In the genomic region with DNA sequence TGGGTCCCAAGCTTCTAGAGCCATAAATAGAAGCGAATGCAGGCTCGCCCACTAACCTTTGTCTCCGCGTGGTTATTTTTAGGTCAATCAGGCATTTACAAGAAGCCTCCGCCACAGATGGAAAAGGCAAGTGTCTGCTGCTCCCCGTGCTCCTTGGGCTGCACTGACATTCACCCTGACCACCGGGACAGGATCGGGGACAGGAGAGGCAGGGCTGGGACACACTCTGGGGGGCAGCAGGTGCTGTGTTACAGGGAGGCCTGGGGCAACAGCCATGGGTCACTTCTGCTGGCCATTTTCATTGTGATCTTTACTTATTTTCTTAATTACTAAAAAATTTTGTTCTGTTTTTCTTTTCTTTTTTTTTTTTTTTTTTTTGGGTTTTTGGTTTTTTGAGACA, we compare ENCODE assay signal across 20 mouse cellular contexts. TPM values are rescaled to one million over a fixed set of nuclear protein-coding genes. Genes with fewer than 3 reads are reported as not detected.
A peak's percentile ranks its signal among the peaks of the same experiment; 100 is the strongest.
DNase-seq lines count a peak whose midpoint lies in the region; ATAC-seq and TF ChIP-seq lines count a peak whose summit lies in the region.
"Had no signal": no experiment of that assay in that cellular context is flagged by ENCODE, and none has a peak within 500 bp of the region (broad histone marks: within the 10 kb centered on the region; RNA-seq: fewer than 3 reads in every experiment).

No protein-coding gene starts in this region.

- H3K4me2 ChIP-seq in embryonic facial prominence, embryonic 14.5 days (ENCODE audit: low read depth, low read length), result no peak overlapping the region
- H3K4me2 ChIP-seq in kidney, embryonic 15.5 days, result no peak overlapping the region
- H3K4me2 ChIP-seq: forebrain, embryonic 15.5 days; hindbrain, embryonic 14.5 days; intestine, embryonic 15.5 days had no signal

- no peaks in the 10 kb centered on the region for H3K4me1 ChIP-seq in embryonic facial prominence, embryonic 14.5 days (ENCODE audit: control insufficient read depth, insufficient read depth, low read length)
- H3K4me1 ChIP-seq in embryonic facial prominence, embryonic 10.5 days, result no peaks in the 10 kb centered on the region
- H3K4me1 ChIP-seq in heart, embryonic 10.5 days, result peaks cover 34% of the 10 kb centered on the region
- H3K4me1 ChIP-seq in kidney, embryonic 15.5 days, result no peaks in the 10 kb centered on the region
- H3K4me1 ChIP-seq: forebrain, embryonic 15.5 days; intestine, embryonic 15.5 days had no signal

- H3K27me3 ChIP-seq in embryonic facial prominence, embryonic 14.5 days (replicated peaks; ENCODE audit: control insufficient read depth, insufficient read depth, low read length), result no peaks in the 10 kb centered on the region
- no peaks in the 10 kb centered on the region for H3K27me3 ChIP-seq in embryonic facial prominence, embryonic 10.5 days (replicated peaks; ENCODE audit: low read depth, poor library complexity, severe bottlenecking)
- H3K27me3 ChIP-seq in heart, embryonic 10.5 days (ENCODE audit: insufficient read depth, poor library complexity, severe bottlenecking), result no peaks in the 10 kb centered on the region
- no peaks in the 10 kb centered on the region for H3K27me3 ChIP-seq in kidney, embryonic 15.5 days
- H3K27me3 ChIP-seq: forebrain, embryonic 15.5 days; intestine, embryonic 15.5 days had no signal

- H3K36me3 ChIP-seq in embryonic facial prominence, embryonic 14.5 days (ENCODE audit: control insufficient read depth, insufficient read depth, low read length), result peaks cover 81% of the 10 kb centered on the region
- H3K36me3 ChIP-seq in embryonic facial prominence, embryonic 10.5 days (replicated peaks), result peaks cover 89% of the 10 kb centered on the region
- peaks cover 85% of the 10 kb centered on the region for H3K36me3 ChIP-seq in heart, embryonic 10.5 days
- H3K36me3 ChIP-seq in kidney, embryonic 15.5 days, result peaks cover 89% of the 10 kb centered on the region

- H3K27ac ChIP-seq in embryonic facial prominence, embryonic 14.5 days (replicated peaks; ENCODE audit: low read depth, low read length), result no peak overlapping the region
- H3K27ac ChIP-seq in embryonic facial prominence, embryonic 10.5 days (replicated peaks), result no peak overlapping the region
- H3K27ac ChIP-seq in heart, embryonic 10.5 days, result peak overlapping the region; percentile 85
- 0 out of 2 replicates have a peak overlapping the region, but pooled peaks have one; percentile 10 for H3K27ac ChIP-seq in layer of hippocampus, adult 2 months
- no peak overlapping the region for H3K27ac ChIP-seq in kidney, embryonic 15.5 days
- H3K27ac ChIP-seq: forebrain, embryonic 15.5 days; hindbrain, embryonic 14.5 days had no signal

- ATAC-seq in embryonic facial prominence, embryonic 14.5 days (ENCODE audit: low read depth), result no peak
- ATAC-seq in kidney, embryonic 15.5 days (replicated peaks; ENCODE audit: low FRiP score), result no peak
- ATAC-seq: CD4-positive, CD25-positive, alpha-beta regulatory T cell, adult 4 months; forebrain, embryonic 15.5 days; intestine, embryonic 15.5 days had no signal

- H3K9ac ChIP-seq in embryonic facial prominence, embryonic 14.5 days (ENCODE audit: low read depth, low read length), result no peak overlapping the region
- H3K9ac ChIP-seq in kidney, embryonic 15.5 days, result no peak overlapping the region
- H3K9ac ChIP-seq: forebrain, embryonic 15.5 days; hindbrain, embryonic 14.5 days; intestine, embryonic 15.5 days had no signal

- TF ChIP-seq CTCF in layer of hippocampus, adult 2 months (conservative IDR thresholded peaks at IDR 0.05), result no peak

- DNase-seq in embryonic facial prominence, embryonic 14.5 days (ENCODE audit: low spot score), result peak; percentile 26
- no peak for DNase-seq in embryonic facial prominence, embryonic 10.5 days (ENCODE audit: low spot score)
- no peak for DNase-seq in heart, embryonic 10.5 days (ENCODE audit: low spot score)
- DNase-seq in heart, postnatal 14 days, result no peak
- DNase-seq in layer of hippocampus, adult 2 months (ENCODE audit: low spot score in 2 of 2), result no peak
- no peak for DNase-seq in layer of hippocampus, postnatal 25 days (ENCODE audit: extremely low spot score in 1 of 2, low spot score in 1 of 2)
- DNase-seq in lung, postnatal 10 days, result no peak
- DNase-seq: adrenal gland, adult 8-10 months; adrenal gland, postnatal 36 days; B cell, adult 2 months; cerebellum, adult 2 months; cerebellum, postnatal 10 days; gastrocnemius, postnatal 10 days; kidney, adult 2 months had no signal

- H3K4me3 ChIP-seq in embryonic facial prominence, embryonic 14.5 days (ENCODE audit: low read depth, low read length), result no peak overlapping the region
- H3K4me3 ChIP-seq in embryonic facial prominence, embryonic 10.5 days, result no peak overlapping the region
- H3K4me3 ChIP-seq in heart, embryonic 10.5 days, result peak overlapping the region; percentile 18; the same call in 1 of the 2 replicates
- H3K4me3 ChIP-seq in layer of hippocampus, adult 2 months, result no peak overlapping the region
- no peak overlapping the region for H3K4me3 ChIP-seq in kidney, embryonic 15.5 days (replicated peaks)
- H3K4me3 ChIP-seq: forebrain, embryonic 15.5 days; intestine, embryonic 15.5 days had no signal

- intact Hi-C loops in heart, postnatal 14 days (cut with DNase I), result no loop called here

- WGBS in embryonic facial prominence, embryonic 14.5 days, result 79% methylated on average over 8 of the region's 8 CpGs
- WGBS in embryonic facial prominence, embryonic 10.5 days, result 89% methylated on average over 8 of the region's 8 CpGs
- WGBS in heart, embryonic 10.5 days, result 42% methylated on average over 8 of the region's 8 CpGs
- WGBS in kidney, embryonic 15.5 days, result 87% methylated on average over 8 of the region's 8 CpGs

- H3K9me3 ChIP-seq in embryonic facial prominence, embryonic 14.5 days (ENCODE audit: control insufficient read depth, low read length), result no peaks in the 10 kb centered on the region
- no peaks in the 10 kb centered on the region for H3K9me3 ChIP-seq in embryonic facial prominence, embryonic 10.5 days
- no peaks in the 10 kb centered on the region for H3K9me3 ChIP-seq in heart, embryonic 10.5 days
- H3K9me3 ChIP-seq in kidney, embryonic 15.5 days (replicated peaks), result no peaks in the 10 kb centered on the region
- H3K9me3 ChIP-seq: forebrain, embryonic 15.5 days; G1E; intestine, embryonic 15.5 days had no signal

RNA-seq across cellular contexts. Expression of a gene that starts 39.6 kb away (rescaled TPM):
- 27.4 and 28.6 TPM in 2 replicates for polyA plus RNA-seq in embryonic facial prominence, embryonic 14.5 days (2014; fragmentation: Nextera tagmentation; extraction: Ambion mirVana)
- polyA plus RNA-seq in embryonic facial prominence, embryonic 10.5 days (2016; fragmentation: Nextera tagmentation; extraction: Ambion mirVana), result 28.7 and 32.4 TPM in 2 replicates
- polyA plus RNA-seq in heart, embryonic 10.5 days (2016; fragmentation: Nextera tagmentation; extraction: Ambion mirVana), result 35.9 and 37.4 TPM in 2 replicates
- 10 to 100 TPM; 39.2 to 41.7 TPM for total RNA-seq in heart, postnatal 14 days (2021)
- 10 to 100 TPM; 50.5 to 53.1 TPM for total RNA-seq in layer of hippocampus, adult 2 months (2021)
- total RNA-seq in layer of hippocampus, postnatal 25 days (2021), result 10 to 100 TPM; 45.2 to 49.6 TPM
- polyA plus RNA-seq in kidney, embryonic 15.5 days (2015; fragmentation: Nextera tagmentation; extraction: Ambion mirVana), result 37.0 and 37.9 TPM in 2 replicates

RNA-seq across cellular contexts. Expression of a gene that starts 50.0 kb away (rescaled TPM):
- 21.7 and 24.9 TPM in 2 replicates for polyA plus RNA-seq in embryonic facial prominence, embryonic 14.5 days (2014; fragmentation: Nextera tagmentation; extraction: Ambion mirVana)
- polyA plus RNA-seq in embryonic facial prominence, embryonic 10.5 days (2016; fragmentation: Nextera tagmentation; extraction: Ambion mirVana), result 15.7 and 17.0 TPM in 2 replicates
- 17.7 and 21.6 TPM in 2 replicates for polyA plus RNA-seq in heart, embryonic 10.5 days (2016; fragmentation: Nextera tagmentation; extraction: Ambion mirVana)
- 10 to 100 TPM; 49.5 to 51.9 TPM for total RNA-seq in heart, postnatal 14 days (2021)
- 100 to 1,000 TPM; 113 to 120 TPM for total RNA-seq in layer of hippocampus, adult 2 months (2021)
- 100 to 1,000 TPM in 1 of 2 experiments, 10 to 100 TPM in 1; 95.1 to 118 TPM for total RNA-seq in layer of hippocampus, postnatal 25 days (2021)
- polyA plus RNA-seq in kidney, embryonic 15.5 days (2015; fragmentation: Nextera tagmentation; extraction: Ambion mirVana), result 19.1 and 22.4 TPM in 2 replicates

RNA-seq across cellular contexts. Expression of a gene that starts 53.9 kb away (rescaled TPM):
- polyA plus RNA-seq in embryonic facial prominence, embryonic 14.5 days (2014; fragmentation: Nextera tagmentation; extraction: Ambion mirVana), result 45.6 and 49.2 TPM in 2 replicates
- polyA plus RNA-seq in embryonic facial prominence, embryonic 10.5 days (2016; fragmentation: Nextera tagmentation; extraction: Ambion mirVana), result 66.0 and 66.5 TPM in 2 replicates
- polyA plus RNA-seq in heart, embryonic 10.5 days (2016; fragmentation: Nextera tagmentation; extraction: Ambion mirVana), result 44.7 and 51.8 TPM in 2 replicates
- total RNA-seq in heart, postnatal 14 days (2021), result 10 to 100 TPM in 1 of 2 experiments, 1 to 10 TPM in 1; 7.9 to 11.9 TPM
- 100 to 1,000 TPM; 285 to 294 TPM for total RNA-seq in layer of hippocampus, adult 2 months (2021)
- 100 to 1,000 TPM; 259 to 284 TPM for total RNA-seq in layer of hippocampus, postnatal 25 days (2021)
- 42.0 and 43.2 TPM in 2 replicates for polyA plus RNA-seq in kidney, embryonic 15.5 days (2015; fragmentation: Nextera tagmentation; extraction: Ambion mirVana)
- polyA plus RNA-seq: G1E had no signal

Comparison
In these comparisons a context has a peak if more than half of its experiments do, and no peak if none do; other contexts are left out.
1. H3K27ac ChIP-seq: peak in heart, embryonic 10.5 days (single experiment) and layer of hippocampus, adult 2 months (single experiment); none in embryonic facial prominence, embryonic 14.5 days (single experiment), embryonic facial prominence, embryonic 10.5 days (single experiment) and kidney, embryonic 15.5 days (single experiment).